ENCODE assay signal across 9 mouse cellular contexts in genomic region chr9:25377771-25378747, GRCm38 (mm10).
DNase-seq lines count a peak whose midpoint lies in the region; ATAC-seq and TF ChIP-seq lines count a peak whose summit lies in the region.
"Had no signal": no experiment of that assay in that cellular context is flagged by ENCODE, and none has a peak within 500 bp of the region (broad histone marks: within the 10 kb centered on the region; RNA-seq: fewer than 3 reads in every experiment).

No protein-coding gene starts in this region.

- no peak overlapping the region for H3K4me2 ChIP-seq in limb, embryonic 15.5 days

- peaks cover 3% of the 10 kb centered on the region; the same call in 1 of the 2 replicates for H3K4me1 ChIP-seq in limb, embryonic 15.5 days
- no peaks in the 10 kb centered on the region for H3K4me1 ChIP-seq in thymus, adult 2 months (replicated peaks; ENCODE audit: control insufficient read depth, insufficient read depth, low read length)

- WGBS in limb, embryonic 15.5 days: 50% methylated on average over 12 of the region's 12 CpGs
- WGBS in thymus, adult 2 months: 67% methylated on average over 12 of the region's 12 CpGs

- intact Hi-C loops in heart, postnatal 25 days (cut with DNase I): no loop called here

- H3K9ac ChIP-seq in limb, embryonic 15.5 days: no peak overlapping the region

- POLR2A ChIA-PET in Patski (lab: Charles Lee): interaction anchor here (0.5 kb wide), 2 partner anchors 10 to 91 kb away, joined by 3 to 4 read pairs; no protein-coding TSS in a partner anchor

- TF ChIP-seq CTCF in Patski (IDR thresholded peaks at IDR 0.05): no peak
- no peak for TF ChIP-seq CTCF in thymus, adult 2 months (IDR thresholded peaks at IDR 0.05; ENCODE audit: borderline replicate concordance, control insufficient read depth, extremely low read depth, insufficient read depth, low read length, poor library complexity)

- TF ChIP-seq POLR2A in thymus, adult 2 months (IDR thresholded peaks at IDR 0.05; ENCODE audit: control insufficient read depth, extremely low read depth, insufficient read depth, low read length, poor library complexity): no peak

- ATAC-seq in Patski: peak; percentile 60
- no peak for ATAC-seq in limb, embryonic 15.5 days (ENCODE audit: insufficient number of reproducible peaks, low FRiP score, low TSS enrichment, low read depth)

- H3K4me3 ChIP-seq in limb, embryonic 15.5 days: no peak overlapping the region
- no peak overlapping the region for H3K4me3 ChIP-seq in thymus, adult 2 months (ENCODE audit: control insufficient read depth, insufficient read depth, low read length)

- in situ Hi-C loops in Patski (cut with MboI; ENCODE audit: low pct_unique_long_range_greater_than_20kb): no loop called here

- peaks cover 4% of the 10 kb centered on the region for H3K27me3 ChIP-seq in Patski
- no peaks in the 10 kb centered on the region for H3K27me3 ChIP-seq in limb, embryonic 15.5 days
- H3K27me3 ChIP-seq in thymus, adult 2 months (ENCODE audit: control insufficient read depth, insufficient read depth, low read length): no peaks in the 10 kb centered on the region

- H3K36me3 ChIP-seq in limb, embryonic 15.5 days: no peaks in the 10 kb centered on the region
- H3K36me3 ChIP-seq in thymus, adult 2 months (ENCODE audit: control insufficient read depth, insufficient read depth, low read length): no peaks in the 10 kb centered on the region

- peak; percentile 39 to 40 for DNase-seq in heart, adult 18-20 months
- no peak for DNase-seq in heart, postnatal 25 days (ENCODE audit: low spot score)
- peak; percentile 44 for DNase-seq in Patski (ENCODE audit: low read depth, low spot score)
- DNase-seq in gastrocnemius, postnatal 25 days: peak; percentile 24
- DNase-seq in kidney, adult 18-20 months: no peak
- no peak for DNase-seq in kidney, postnatal 10 days
- no peak for DNase-seq in thymus, adult 2 months

- H3K9me3 ChIP-seq in limb, embryonic 15.5 days: no peaks in the 10 kb centered on the region

- CTCF ChIA-PET in Patski (lab: Charles Lee): interaction anchor here (1.0 to 2.4 kb wide), 4 partner anchors 8 to 214 kb away, joined by 3 to 5 read pairs (median 4); no protein-coding TSS in a partner anchor

- peak overlapping the region; percentile 4; the same call in 1 of the 2 replicates for H3K27ac ChIP-seq in limb, embryonic 15.5 days
- H3K27ac ChIP-seq in thymus, adult 2 months (ENCODE audit: control insufficient read depth, insufficient read depth, low read length): no peak overlapping the region
- H3K27ac ChIP-seq: macrophage had no signal

Comparison
In these comparisons a context has a peak if more than half of its experiments do, and no peak if none do; other contexts are left out.
1. DNase-seq: peak in heart, adult 18-20 months (2 of 2), Patski (single experiment) and gastrocnemius, postnatal 25 days (single experiment); none in heart, postnatal 25 days (single experiment), kidney, adult 18-20 months (single experiment), kidney, postnatal 10 days (single experiment) and thymus, adult 2 months (single experiment).